Mouse (Mus musculus): ENCODE results near the gene Olfr71. TPM values are rescaled to one million over a fixed set of nuclear protein-coding genes. Genes with fewer than 3 reads are reported as not detected.

Gene Olfr71
- polyA plus RNA-seq, 1 experiment from 2014 or later = not detected

- Histone ChIP-seq H3K36me3 (ENCODE audit: control insufficient read depth, insufficient read depth, low read length) (peaks cover 58% of the 10 kb centered on the region), H3K4me3 (ENCODE audit: low read depth, low read length) (no peak overlapping the region), H3K9me3 (replicated peaks; ENCODE audit: control insufficient read depth, low read length) (no peaks in the 10 kb centered on the region), H3K4me2 (ENCODE audit: low read length) (no peak overlapping the region), H3K27me3 (replicated peaks; ENCODE audit: control insufficient read depth, insufficient read depth, low read length) (no peaks in the 10 kb centered on the region), H3K27ac (ENCODE audit: low read depth, low read length) (no peak overlapping the region), H3K4me1 (ENCODE audit: control insufficient read depth, insufficient read depth, low read length) (peaks cover 18% of the 10 kb centered on the region), H3K9ac (ENCODE audit: low read length) (no peak overlapping the region)
- ATAC-seq (no peak), DNase-seq (ENCODE audit: low spot score) (no peak)
- 75% methylated on average over 5 of the region's 5 CpGs for WGBS
Measured at GRCm38 (mm10) chr4:43674974-43675373, 35.1 kb downstream of the Olfr71 start.

GRCm38 (mm10) chr4:43673703-43674102, 36.4 kb downstream of the Olfr71 start:
- WGBS = 85% methylated on average over 8 of the region's 8 CpGs
- ATAC-seq (no peak), DNase-seq (ENCODE audit: low spot score) (no peak)
- Histone ChIP-seq H3K27ac (ENCODE audit: low read depth, low read length) (no peak overlapping the region), H3K9me3 (replicated peaks; ENCODE audit: control insufficient read depth, low read length) (no peaks in the 10 kb centered on the region), H3K4me2 (ENCODE audit: low read length) (no peak overlapping the region), H3K36me3 (ENCODE audit: control insufficient read depth, insufficient read depth, low read length) (peaks cover 47% of the 10 kb centered on the region), H3K4me1 (ENCODE audit: control insufficient read depth, insufficient read depth, low read length) (peaks cover 20% of the 10 kb centered on the region), H3K9ac (ENCODE audit: low read length) (no peak overlapping the region), H3K4me3 (ENCODE audit: low read depth, low read length) (no peak overlapping the region), H3K27me3 (replicated peaks; ENCODE audit: control insufficient read depth, insufficient read depth, low read length) (no peaks in the 10 kb centered on the region)

GRCm38 (mm10) chr4:43672070-43672469, 38.0 kb downstream of the Olfr71 start:
- 2% methylated on average over 2 of the region's 2 CpGs for WGBS
- H3K9ac ChIP-seq (ENCODE audit: low read length) = no peak overlapping the region; the same call in 1 of the 2 replicates
- H3K4me3 ChIP-seq (ENCODE audit: low read depth, low read length) = no peak overlapping the region
- no peak overlapping the region for H3K27ac ChIP-seq (ENCODE audit: low read depth, low read length)
- peak; percentile 40 for ATAC-seq
- H3K9me3 ChIP-seq (replicated peaks; ENCODE audit: control insufficient read depth, low read length) = no peaks in the 10 kb centered on the region
- peak overlapping the region; percentile 84 for H3K4me2 ChIP-seq (ENCODE audit: low read length)
- peaks cover 31% of the 10 kb centered on the region for H3K36me3 ChIP-seq (ENCODE audit: control insufficient read depth, insufficient read depth, low read length)
- H3K27me3 ChIP-seq (replicated peaks; ENCODE audit: control insufficient read depth, insufficient read depth, low read length) = no peaks in the 10 kb centered on the region
- H3K4me1 ChIP-seq (ENCODE audit: control insufficient read depth, insufficient read depth, low read length) = peaks cover 23% of the 10 kb centered on the region
- peak; percentile 96 for DNase-seq (ENCODE audit: low spot score)

DNA sequence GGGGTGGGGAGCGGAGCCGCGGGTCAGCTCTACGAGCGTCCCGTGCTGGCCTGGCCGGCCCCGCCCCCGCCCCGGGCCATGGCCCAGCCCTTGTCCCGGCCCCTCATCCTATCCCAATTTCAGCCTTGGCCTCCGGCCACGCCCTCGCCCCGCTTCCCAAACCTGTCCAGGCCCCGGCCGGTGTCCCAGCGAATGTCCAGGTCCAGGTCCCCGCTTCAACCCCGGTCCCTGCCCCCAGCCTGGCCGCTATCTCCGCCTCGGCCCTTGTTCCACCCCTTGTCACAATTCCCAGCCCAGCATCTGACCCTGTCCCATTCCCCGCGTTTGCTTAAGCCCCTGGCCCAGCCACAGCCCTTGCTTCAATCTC, 40.6 kb downstream of the Olfr71 start:
- ATAC-seq = peak; percentile 70
- DNase-seq (ENCODE audit: low spot score) = peak; percentile 16
- Histone ChIP-seq H3K4me1 (ENCODE audit: control insufficient read depth, insufficient read depth, low read length) (peaks cover 23% of the 10 kb centered on the region), H3K4me2 (ENCODE audit: low read length) (peak overlapping the region; percentile 84), H3K9ac (ENCODE audit: low read length) (peak overlapping the region; percentile 96), H3K4me3 (ENCODE audit: low read depth, low read length) (peak overlapping the region; percentile 90), H3K9me3 (replicated peaks; ENCODE audit: control insufficient read depth, low read length) (no peaks in the 10 kb centered on the region), H3K36me3 (ENCODE audit: control insufficient read depth, insufficient read depth, low read length) (peaks cover 5% of the 10 kb centered on the region), H3K27ac (ENCODE audit: low read depth, low read length) (peak overlapping the region; percentile 65), H3K27me3 (replicated peaks; ENCODE audit: control insufficient read depth, insufficient read depth, low read length) (0 out of 2 replicates have a peak, but pooled peaks cover 3% of the 10 kb centered on the region)
- WGBS = under 1% methylated on average over 22 of the region's 25 CpGs

DNA sequence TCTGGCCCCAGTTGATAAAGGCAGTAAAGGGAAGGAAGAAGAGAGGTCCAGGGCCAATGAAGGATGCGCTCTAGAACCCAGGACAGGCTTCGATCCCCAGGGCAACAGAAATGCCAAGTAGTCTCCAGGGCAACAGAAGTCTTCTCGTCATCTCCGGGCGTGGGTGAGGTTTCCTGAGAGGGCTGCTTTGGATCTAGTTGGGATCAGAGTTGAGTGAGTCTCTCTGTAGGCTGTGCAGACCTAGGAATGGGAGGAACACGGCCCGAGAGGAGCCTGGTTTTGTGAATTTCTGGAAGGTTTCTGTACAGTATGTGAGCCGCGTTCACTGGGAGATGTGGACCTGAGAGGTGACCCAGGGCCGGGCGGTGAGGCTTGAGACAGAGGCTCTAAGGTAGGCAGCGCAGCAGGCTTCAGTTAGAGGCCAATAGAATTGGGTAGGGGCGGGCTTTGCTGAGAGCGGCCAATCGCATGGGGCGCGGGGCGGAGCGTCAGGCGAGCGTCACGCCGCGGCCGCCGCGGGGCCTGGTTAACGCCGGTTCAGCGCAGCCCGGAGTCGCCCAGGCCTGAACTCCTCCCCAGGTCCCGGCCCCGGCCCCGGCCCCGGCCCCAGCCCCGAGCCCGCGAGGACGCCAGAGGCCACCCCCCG, 41.1 kb downstream of the Olfr71 start, which contains the start of the genes Tmem8b and Fam221b:
Gene Tmem8b (plus strand): TSS at position 190 of the 646 bp plus-strand sequence.
Gene Fam221b (minus strand): TSS at position 364 of the 646 bp plus-strand sequence.
- Histone ChIP-seq H3K36me3 (ENCODE audit: control insufficient read depth, insufficient read depth, low read length) (peaks cover under 1% of the 10 kb centered on the region; the same call in 1 of the 2 replicates), H3K9ac (ENCODE audit: low read length) (peak within 1 kb of the TSS; percentile 96), H3K27ac (ENCODE audit: low read depth, low read length) (peak within 1 kb of the TSS; percentile 65), H3K9me3 (replicated peaks; ENCODE audit: control insufficient read depth, low read length) (no peaks in the 10 kb centered on the region), H3K4me2 (ENCODE audit: low read length) (peak within 1 kb of the TSS; percentile 84), H3K4me1 (ENCODE audit: control insufficient read depth, insufficient read depth, low read length) (peaks cover 23% of the 10 kb centered on the region), H3K27me3 (replicated peaks; ENCODE audit: control insufficient read depth, insufficient read depth, low read length) (0 out of 2 replicates have a peak, but pooled peaks cover 3% of the 10 kb centered on the region), H3K4me3 (ENCODE audit: low read depth, low read length) (peak within 1 kb of the TSS; percentile 90)
- 2% methylated on average over 31 of the region's 41 CpGs for WGBS
- peak; percentile 93 for DNase-seq (ENCODE audit: low spot score)
- ATAC-seq = peak; percentile 97

GRCm38 (mm10) chr4:43666412-43666811, 43.6 kb downstream of the Olfr71 start:
- H3K36me3 ChIP-seq (ENCODE audit: control insufficient read depth, insufficient read depth, low read length) = no peaks in the 10 kb centered on the region
- H3K27ac ChIP-seq (ENCODE audit: low read depth, low read length) = no peak overlapping the region
- DNase-seq (ENCODE audit: low spot score) (peak; percentile 34), ATAC-seq (no peak)
- no peaks in the 10 kb centered on the region for H3K9me3 ChIP-seq (replicated peaks; ENCODE audit: control insufficient read depth, low read length)
- H3K27me3 ChIP-seq (replicated peaks; ENCODE audit: control insufficient read depth, insufficient read depth, low read length) = peaks cover 9% of the 10 kb centered on the region; the same call in 1 of the 2 replicates
- H3K4me1 ChIP-seq (ENCODE audit: control insufficient read depth, insufficient read depth, low read length) = peaks cover 18% of the 10 kb centered on the region
- H3K4me3 ChIP-seq (ENCODE audit: low read depth, low read length) = no peak overlapping the region
- H3K4me2 ChIP-seq (ENCODE audit: low read length) = no peak overlapping the region
- no peak overlapping the region for H3K9ac ChIP-seq (ENCODE audit: low read length)
- WGBS = 26% methylated on average over 4 of the region's 4 CpGs

GRCm38 (mm10) chr4:43657146-43657545, 52.9 kb downstream of the Olfr71 start:
- Histone ChIP-seq H3K27me3 (replicated peaks; ENCODE audit: control insufficient read depth, insufficient read depth, low read length) (0 out of 2 replicates have a peak, but pooled peaks cover 1% of the 10 kb centered on the region), H3K36me3 (ENCODE audit: control insufficient read depth, insufficient read depth, low read length) (no peaks in the 10 kb centered on the region), H3K4me2 (ENCODE audit: low read length) (peak overlapping the region; percentile 81), H3K4me1 (ENCODE audit: control insufficient read depth, insufficient read depth, low read length) (peaks cover 6% of the 10 kb centered on the region), H3K9me3 (replicated peaks; ENCODE audit: control insufficient read depth, low read length) (no peaks in the 10 kb centered on the region), H3K27ac (ENCODE audit: low read depth, low read length) (no peak overlapping the region), H3K9ac (ENCODE audit: low read length) (no peak overlapping the region), H3K4me3 (ENCODE audit: low read depth, low read length) (peak overlapping the region; percentile 77)
- no peak for DNase-seq (ENCODE audit: low spot score)
- no peak for ATAC-seq
- 59% methylated on average over 4 of the region's 4 CpGs for WGBS

DNA sequence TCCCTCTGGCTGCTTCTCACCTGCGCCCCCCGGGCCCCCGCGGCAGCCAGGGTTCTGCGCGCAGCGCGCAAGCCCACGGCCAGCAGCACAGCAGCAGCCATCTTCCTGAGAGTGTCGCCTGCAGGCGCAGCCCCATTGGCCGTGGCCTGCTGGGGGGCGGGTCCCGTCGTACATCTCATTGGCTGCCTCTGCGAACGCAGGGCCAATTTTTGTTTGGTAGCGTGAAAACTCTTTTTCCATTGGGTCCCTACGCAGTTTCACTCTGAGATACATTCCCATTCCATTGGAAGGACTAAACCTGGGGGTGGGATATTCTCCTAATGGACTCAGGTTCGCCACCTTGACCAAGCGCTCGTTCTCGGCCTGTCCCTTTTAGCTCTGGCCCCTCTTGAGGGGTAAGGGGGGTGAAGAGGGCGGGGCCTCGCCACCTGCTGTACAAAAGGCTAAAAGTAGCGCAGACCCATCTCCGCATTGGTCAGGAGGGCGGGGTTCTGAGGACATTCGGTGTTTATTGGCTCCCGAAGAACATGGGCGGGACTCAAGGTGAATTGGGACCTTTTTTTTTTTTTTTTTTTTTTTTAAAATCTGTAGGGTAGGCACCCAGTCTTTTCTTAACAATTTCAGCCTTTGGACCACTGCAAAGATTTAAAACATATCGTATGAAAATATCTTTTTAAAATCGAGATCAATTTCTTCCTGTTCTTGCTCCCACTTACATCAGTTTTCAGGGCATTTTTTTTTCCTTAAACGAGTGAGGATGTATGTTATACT, 53.5 kb downstream of the Olfr71 start, which contains the start of gene Hint2:
Gene Hint2 (minus strand): TSS at position 128 of the 771 bp plus-strand sequence.
- WGBS = under 1% methylated on average over 34 of the region's 34 CpGs
- Histone ChIP-seq H3K27me3 (replicated peaks; ENCODE audit: control insufficient read depth, insufficient read depth, low read length) (no peaks in the 10 kb centered on the region), H3K4me2 (ENCODE audit: low read length) (peak within 1 kb of the TSS; percentile 81), H3K4me1 (ENCODE audit: control insufficient read depth, insufficient read depth, low read length) (peaks cover 6% of the 10 kb centered on the region), H3K36me3 (ENCODE audit: control insufficient read depth, insufficient read depth, low read length) (no peaks in the 10 kb centered on the region), H3K9me3 (replicated peaks; ENCODE audit: control insufficient read depth, low read length) (no peaks in the 10 kb centered on the region), H3K27ac (ENCODE audit: low read depth, low read length) (peak within 1 kb of the TSS; percentile 86), H3K4me3 (ENCODE audit: low read depth, low read length) (peak within 1 kb of the TSS; percentile 77), H3K9ac (ENCODE audit: low read length) (peak within 1 kb of the TSS; percentile 89)
- ATAC-seq = peak; percentile 99
- DNase-seq (ENCODE audit: low spot score) = peak; percentile 99

Measured in forebrain, embryonic 14.5 days (tissue).